Mouse (Mus musculus): ENCODE measurements around the gene Ccdc83.
"Not testable (repeated sequence)": the region's sequence is repeated elsewhere in the genome, so short reads cannot be mapped to it uniquely, and the experiment has no call there.

Gene Ccdc83

GRCm38 (mm10) chr7:90261902-90262599, 3.5 kb downstream of the Ccdc83 start:
- DNase-seq (ENCODE audit: low read depth, low spot score) = no peak

GRCm38 (mm10) chr7:90259899-90260298, 5.7 kb downstream of the Ccdc83 start:
- DNase-seq (ENCODE audit: low read depth, low spot score) = no peak

- no peak for DNase-seq (ENCODE audit: low read depth, low spot score)
Measured at GRCm38 (mm10) chr7:90258701-90259100, 6.9 kb downstream of the Ccdc83 start.

- DNase-seq (ENCODE audit: low read depth, low spot score) = no peak
Measured at GRCm38 (mm10) chr7:90252946-90253345, 12.6 kb downstream of the Ccdc83 start.

GRCm38 (mm10) chr7:90243643-90244042, 21.9 kb downstream of the Ccdc83 start:
- no peak for DNase-seq (ENCODE audit: low read depth, low spot score)

- DNase-seq (ENCODE audit: low read depth, low spot score) = no peak
Measured at GRCm38 (mm10) chr7:90243151-90243550, 22.4 kb downstream of the Ccdc83 start.

- no peak for DNase-seq (ENCODE audit: low read depth, low spot score)
Measured at GRCm38 (mm10) chr7:90236289-90236905, 29.2 kb downstream of the Ccdc83 start.

- DNase-seq (ENCODE audit: low read depth, low spot score) = no peak
Measured at GRCm38 (mm10) chr7:90233921-90234320, 31.7 kb downstream of the Ccdc83 start.

- no peak for DNase-seq (ENCODE audit: low read depth, low spot score)
Measured at GRCm38 (mm10) chr7:90231431-90231830, 34.1 kb downstream of the Ccdc83 start.

- DNase-seq (ENCODE audit: low read depth, low spot score) = not testable (repeated sequence)
Measured at GRCm38 (mm10) chr7:90228884-90229283, 36.7 kb downstream of the Ccdc83 start.

- no peak for DNase-seq (ENCODE audit: low read depth, low spot score)
Measured at GRCm38 (mm10) chr7:90228075-90228474, 37.5 kb downstream of the Ccdc83 start.

- no peak for DNase-seq (ENCODE audit: low read depth, low spot score)
Measured at GRCm38 (mm10) chr7:90221487-90221886, 44.1 kb downstream of the Ccdc83 start.

GRCm38 (mm10) chr7:90218122-90218521, 47.5 kb downstream of the Ccdc83 start:
- no peak for DNase-seq (ENCODE audit: low read depth, low spot score)

GRCm38 (mm10) chr7:90216511-90216910, 49.1 kb downstream of the Ccdc83 start:
- DNase-seq (ENCODE audit: low read depth, low spot score) = no peak

- DNase-seq (ENCODE audit: low read depth, low spot score) = no peak
Measured at GRCm38 (mm10) chr7:90210947-90211346, 54.6 kb downstream of the Ccdc83 start.

- no peak for DNase-seq (ENCODE audit: low read depth, low spot score)
Measured at GRCm38 (mm10) chr7:90210116-90210515, 55.5 kb downstream of the Ccdc83 start.

- no peak for DNase-seq (ENCODE audit: low read depth, low spot score)
Measured at GRCm38 (mm10) chr7:90203914-90204313, 61.7 kb downstream of the Ccdc83 start.

- no peak for DNase-seq (ENCODE audit: low read depth, low spot score)
Measured at GRCm38 (mm10) chr7:90201877-90202465, 63.6 kb downstream of the Ccdc83 start.

GRCm38 (mm10) chr7:90200251-90200650, 65.3 kb downstream of the Ccdc83 start:
- no peak for DNase-seq (ENCODE audit: low read depth, low spot score)

- DNase-seq (ENCODE audit: low read depth, low spot score) = no peak
Measured at GRCm38 (mm10) chr7:90180635-90181034, 84.9 kb downstream of the Ccdc83 start.

GRCm38 (mm10) chr7:90175576-90175975, 90.0 kb downstream of the Ccdc83 start:
- DNase-seq (ENCODE audit: low read depth, low spot score) = no peak
